Mouse (Mus musculus) liver, embryonic 14.5 days (tissue): ENCODE data around the gene Rps9.

Experiments used
- CTCF ChIP-seq: IDR thresholded peaks from 2 replicates; pipeline ENCODE4 v1.5.1; 2016; ENCODE audit warnings: antibody characterized with exemption, low read depth, control low read depth
- EP300 ChIP-seq: IDR thresholded peaks from 2 replicates; pipeline ENCODE4 v1.6.1; 2016; ENCODE audit warnings: antibody characterized with exemption, low read depth

GRCm38 (mm10) chr7:3666921-3667391 lies 36.8 kb upstream of the Rps9 start:
- TF ChIP-seq CTCF (peak; percentile 43), EP300 (no peak)
